Mouse (Mus musculus) spleen, postnatal 36 days (tissue): ENCODE data around the gene 3110082J24Rik.
A peak's percentile ranks its signal among the peaks of the same experiment; 100 is the strongest.

Experiments
- DNase-seq, 2 experiments: peaks; one replicate each; pipeline ENCODE4 v3.0.0; 2022; ENCODE audit warnings: low spot score in 2 of 2, mixed read lengths in 1 of 2

3110082J24Rik gene

GRCm38 (mm10) chr5:30105668-30106300 is at the start of gene 3110082J24Rik:
3110082J24Rik (minus strand) TSS chr5:30106086.
- no peak for DNase-seq

GRCm38 (mm10) chr5:30155395-30155792 is 49.5 kb upstream of the 3110082J24Rik start:
- no peak for DNase-seq

GRCm38 (mm10) chr5:30154474-30155394 is 48.8 kb upstream of the 3110082J24Rik start, which contains the start of the genes Hadha and Hadhb:
Hadha (minus strand) TSS chr5:30155162.
Hadhb (plus strand) TSS chr5:30155248.
- peak; percentile 91 to 92 for DNase-seq

GRCm38 (mm10) chr5:30154013-30154412 is 48.1 kb upstream of the 3110082J24Rik start:
- DNase-seq, result no peak

- no peak for DNase-seq
Observed at GRCm38 (mm10) chr5:30153222-30153621, 47.3 kb upstream of the 3110082J24Rik start.

- no peak for DNase-seq
Observed at GRCm38 (mm10) chr5:30152413-30152812, 46.5 kb upstream of the 3110082J24Rik start.

- DNase-seq, result no peak
Observed at GRCm38 (mm10) chr5:30152007-30152406, 46.1 kb upstream of the 3110082J24Rik start.

- no peak for DNase-seq
Observed at GRCm38 (mm10) chr5:30148133-30148920, 42.4 kb upstream of the 3110082J24Rik start.

- no peak for DNase-seq
Observed at GRCm38 (mm10) chr5:30146526-30146925, 40.6 kb upstream of the 3110082J24Rik start.

- DNase-seq, result no peak
Observed at GRCm38 (mm10) chr5:30138193-30138592, 32.3 kb upstream of the 3110082J24Rik start.

GRCm38 (mm10) chr5:30137271-30137670 is 31.4 kb upstream of the 3110082J24Rik start:
- DNase-seq, result no peak

GRCm38 (mm10) chr5:30135711-30136231 is 29.9 kb upstream of the 3110082J24Rik start:
- no peak for DNase-seq

- DNase-seq, result no peak
Observed at GRCm38 (mm10) chr5:30132173-30132572, 26.3 kb upstream of the 3110082J24Rik start.

- DNase-seq, result no peak
Observed at GRCm38 (mm10) chr5:30131246-30131645, 25.4 kb upstream of the 3110082J24Rik start.

GRCm38 (mm10) chr5:30128680-30129079 is 22.8 kb upstream of the 3110082J24Rik start:
- no peak for DNase-seq

GRCm38 (mm10) chr5:30127921-30128597 is 22.2 kb upstream of the 3110082J24Rik start:
- DNase-seq, result no peak

- DNase-seq, result no peak
Observed at GRCm38 (mm10) chr5:30126756-30127155, 20.9 kb upstream of the 3110082J24Rik start.

- no peak for DNase-seq
Observed at GRCm38 (mm10) chr5:30125587-30125986, 19.7 kb upstream of the 3110082J24Rik start.

GRCm38 (mm10) chr5:30122481-30122880 is 16.6 kb upstream of the 3110082J24Rik start:
- DNase-seq, result no peak

- DNase-seq, result no peak
Observed at GRCm38 (mm10) chr5:30120106-30120505, 14.2 kb upstream of the 3110082J24Rik start.

GRCm38 (mm10) chr5:30119163-30119562 is 13.3 kb upstream of the 3110082J24Rik start:
- DNase-seq, result no peak
